Mouse (Mus musculus): Measurements from ENCODE around the gene Slc34a1.
"Not testable (repeated sequence)": the region's sequence is repeated elsewhere in the genome, so short reads cannot be mapped to it uniquely, and the experiment has no call there.

Gene Slc34a1

GRCm38 (mm10) chr13:55404853-55405782, 7.1 kb downstream of the Slc34a1 start:
- peak; percentile 62 for DNase-seq (ENCODE audit: low spot score)

- no peak for DNase-seq (ENCODE audit: low spot score)
These were observed 7.9 kb downstream of the Slc34a1 start for GRCm38 (mm10) chr13:55405783-55406390.

- DNase-seq (ENCODE audit: low spot score) = no peak
These were observed 9.4 kb downstream of the Slc34a1 start for GRCm38 (mm10) chr13:55407341-55407740.

- DNase-seq (ENCODE audit: low spot score) = no peak
These were observed 10.6 kb downstream of the Slc34a1 start for GRCm38 (mm10) chr13:55408546-55409120.

DNA sequence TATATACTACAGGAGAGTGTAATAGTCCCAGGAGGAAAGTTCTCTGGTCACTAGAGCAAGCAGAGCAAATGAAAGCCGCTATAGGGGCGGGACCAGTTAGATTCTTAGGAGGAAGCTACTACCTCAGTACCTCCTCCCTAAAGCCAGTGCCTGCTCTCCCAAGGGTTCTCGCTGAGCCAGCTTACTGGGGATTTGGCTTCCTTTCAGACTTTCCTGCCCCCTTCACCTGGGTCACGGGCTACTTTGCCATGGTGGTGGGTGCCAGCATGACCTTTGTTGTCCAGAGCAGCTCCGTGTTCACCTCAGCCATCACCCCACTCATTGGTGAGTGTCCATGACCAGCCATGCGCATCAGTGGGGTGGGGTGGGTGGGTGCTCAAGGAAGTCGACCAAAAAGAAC, 13.8 kb downstream of the Slc34a1 start:
- DNase-seq (ENCODE audit: low spot score) = no peak

DNA sequence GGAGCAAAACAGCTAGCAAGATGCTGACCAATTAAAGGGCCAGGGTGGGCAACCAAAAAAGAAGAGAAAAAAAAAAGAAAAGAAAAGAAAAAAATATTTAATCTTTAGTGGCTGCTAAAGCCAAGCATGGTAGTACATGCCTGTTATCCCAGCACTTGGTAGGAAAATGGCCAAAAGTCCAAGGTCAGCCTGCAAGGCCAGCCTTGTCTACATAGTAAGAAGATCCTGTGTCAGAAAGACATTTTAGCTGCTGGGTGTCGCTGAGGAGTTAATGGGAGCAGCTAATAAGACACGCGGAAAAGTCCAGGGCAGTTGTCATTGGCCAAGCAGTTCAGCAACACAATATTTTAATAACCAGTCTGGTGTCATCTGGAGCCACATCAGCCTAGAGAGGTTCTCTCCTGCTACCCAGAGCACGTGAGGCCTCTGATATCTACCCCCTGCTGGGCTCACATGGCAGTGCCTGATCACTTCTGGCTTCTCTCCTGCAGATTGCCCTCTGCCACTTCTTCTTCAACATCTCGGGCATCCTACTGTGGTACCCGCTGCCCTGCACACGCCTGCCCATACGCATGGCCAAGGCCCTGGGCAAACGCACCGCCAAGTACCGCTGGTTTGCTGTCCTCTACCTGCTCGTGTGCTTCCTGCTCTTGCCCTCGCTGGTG, 14.8 kb downstream of the Slc34a1 start:
- no peak for DNase-seq (ENCODE audit: low spot score)

DNA sequence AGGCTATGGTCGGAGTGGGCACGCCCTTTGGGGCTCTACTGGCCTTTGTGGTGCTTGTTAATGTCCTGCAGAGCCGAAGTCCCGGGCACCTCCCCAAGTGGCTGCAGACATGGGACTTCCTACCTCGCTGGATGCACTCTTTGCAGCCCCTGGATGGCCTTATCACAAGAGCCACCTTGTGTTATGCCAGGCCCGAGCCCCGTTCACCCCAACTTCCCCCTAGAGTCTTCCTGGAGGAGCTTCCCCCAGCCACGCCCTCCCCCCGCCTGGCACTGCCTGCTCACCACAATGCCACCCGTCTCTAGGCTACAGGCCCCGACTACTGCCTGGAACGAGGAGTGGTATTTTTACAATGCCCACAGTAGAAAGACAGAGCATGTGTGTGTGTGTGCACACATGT, 15.3 kb downstream of the Slc34a1 start:
- DNase-seq (ENCODE audit: low spot score) = no peak

- peak; percentile 64 for DNase-seq (ENCODE audit: low spot score)
These were observed 16.9 kb downstream of the Slc34a1 start, which contains the start of gene Pfn3 for GRCm38 (mm10) chr13:55414743-55415380. Gene Pfn3 (minus strand): TSS chr13:55415232.

- DNase-seq (ENCODE audit: low spot score) = peak; percentile 72
These were observed 20.0 kb downstream of the Slc34a1 start for GRCm38 (mm10) chr13:55418004-55418403.

DNA sequence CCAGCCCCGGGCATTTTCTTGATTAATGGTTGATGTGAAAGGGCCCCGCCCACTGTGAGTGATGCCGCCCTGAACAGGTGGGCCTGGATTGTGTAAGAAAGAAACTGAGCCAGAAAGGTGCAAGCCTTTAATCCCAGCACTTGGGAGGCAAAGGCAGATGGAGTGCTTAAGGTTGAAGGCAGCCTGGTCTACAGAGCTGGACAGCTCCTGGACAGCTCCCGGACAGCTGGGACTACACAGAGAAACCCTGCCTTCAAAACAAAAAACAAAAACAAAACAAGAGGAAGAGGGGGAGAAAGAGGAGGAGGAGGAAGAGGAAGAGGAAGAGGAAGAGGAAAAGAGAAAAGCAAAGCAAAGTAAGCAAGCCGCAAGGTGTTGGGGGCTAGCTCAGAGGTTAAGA, 21.2 kb downstream of the Slc34a1 start:
- DNase-seq (ENCODE audit: low spot score) = no peak

DNA sequence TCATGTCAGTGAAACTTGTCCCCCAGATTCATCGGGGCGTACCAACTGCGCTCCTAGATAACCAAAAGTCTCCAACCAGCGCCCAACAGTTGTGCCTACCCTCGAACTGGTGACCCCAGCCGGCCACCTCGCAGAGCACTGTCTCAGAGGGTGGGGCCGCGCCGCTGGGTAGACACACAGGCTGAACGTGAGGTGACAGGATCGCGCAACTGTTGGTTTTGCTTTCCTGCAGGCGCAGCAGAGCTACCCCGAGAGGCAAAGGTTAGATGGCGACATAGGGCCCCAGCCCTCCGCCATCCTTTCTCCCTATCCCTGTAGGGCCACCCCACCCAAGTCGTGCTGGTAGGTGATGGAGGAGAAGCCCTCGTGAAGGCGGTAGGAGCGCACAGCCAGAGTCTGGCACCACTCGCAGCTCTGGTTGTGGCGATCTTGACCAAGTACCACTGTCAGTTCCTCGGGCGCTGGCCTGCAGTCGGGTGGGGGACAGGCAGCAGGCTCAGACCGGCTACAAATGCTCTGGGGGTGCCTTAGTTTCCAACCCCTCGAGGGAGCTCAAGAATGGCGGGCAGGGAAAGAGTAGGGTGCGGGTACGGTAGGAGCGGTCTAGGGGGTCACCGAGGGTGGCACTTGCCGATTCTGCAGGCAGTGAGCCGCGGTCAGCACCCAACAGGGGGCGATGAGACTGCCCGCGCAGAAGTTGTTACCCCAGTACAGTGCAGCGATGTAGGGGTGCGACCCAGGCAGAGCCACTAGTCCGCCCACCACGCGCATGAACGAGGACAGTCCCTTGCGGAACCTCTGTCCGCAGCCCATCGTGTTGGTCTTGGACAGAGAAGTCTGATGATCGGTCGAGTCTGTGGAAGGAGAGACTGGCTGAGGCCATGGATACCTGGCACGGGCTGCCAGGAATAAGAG, 22.3 kb downstream of the Slc34a1 start:
- no peak for DNase-seq (ENCODE audit: low spot score)

- DNase-seq (ENCODE audit: low spot score) = peak; percentile 35
These were observed 23.2 kb downstream of the Slc34a1 start for GRCm38 (mm10) chr13:55420933-55421800.

GRCm38 (mm10) chr13:55426613-55427012, 28.6 kb downstream of the Slc34a1 start, which contains the start of gene F12:
Gene F12 (minus strand): TSS chr13:55426793.
- no peak for DNase-seq (ENCODE audit: low spot score)

DNA sequence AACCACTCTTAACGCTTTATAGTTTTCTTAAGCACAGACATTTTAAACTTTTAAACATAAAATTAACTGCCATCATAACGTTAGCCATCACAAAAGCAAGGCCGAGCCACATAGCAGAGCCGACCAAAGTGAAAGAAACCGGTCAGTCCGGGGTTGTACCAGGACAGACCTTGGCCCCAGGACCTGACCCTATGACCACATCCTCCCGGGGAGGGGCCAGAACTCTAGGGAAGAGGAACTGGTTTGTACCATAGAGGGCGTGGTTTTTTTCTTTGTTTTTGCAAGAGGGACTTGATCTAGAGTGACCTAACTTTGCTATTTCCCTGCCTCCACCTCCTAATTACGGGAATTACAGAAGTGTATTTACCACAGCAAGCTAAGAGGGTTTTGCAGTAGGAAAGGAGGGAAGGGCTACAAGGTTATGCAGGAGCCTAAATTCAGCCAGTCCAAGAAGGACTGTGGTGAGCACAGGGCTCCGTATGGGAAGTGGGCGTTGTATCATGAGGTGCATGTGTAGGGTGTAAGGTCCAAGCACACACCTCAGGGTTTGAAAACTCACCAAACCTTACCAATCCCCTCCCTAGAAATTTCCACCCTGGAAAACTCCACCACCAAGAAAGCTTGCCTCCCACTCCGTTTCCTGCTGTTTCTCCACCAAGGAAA, 31.4 kb downstream of the Slc34a1 start:
- no peak for DNase-seq (ENCODE audit: low spot score)

DNA sequence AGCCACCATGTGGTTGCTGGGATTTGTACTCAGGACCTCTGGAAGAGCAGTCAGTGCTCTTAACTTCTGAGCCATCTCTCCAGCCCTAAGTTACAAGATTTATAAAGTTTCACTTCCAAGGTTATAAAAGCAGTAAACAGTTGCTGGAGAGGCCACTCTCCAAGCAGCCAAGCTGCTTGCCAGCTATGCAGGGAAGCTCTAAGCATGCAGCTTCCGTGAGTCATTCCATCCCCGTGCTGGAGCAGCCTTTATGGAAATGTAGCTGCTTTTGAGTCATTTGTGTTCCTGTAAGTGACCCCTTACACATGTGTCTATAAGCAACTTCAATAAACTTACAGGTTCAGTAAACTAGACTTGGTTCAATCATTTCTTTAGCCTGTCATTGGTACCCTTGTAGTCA, 32.6 kb downstream of the Slc34a1 start:
- no peak for DNase-seq (ENCODE audit: low spot score)

DNA sequence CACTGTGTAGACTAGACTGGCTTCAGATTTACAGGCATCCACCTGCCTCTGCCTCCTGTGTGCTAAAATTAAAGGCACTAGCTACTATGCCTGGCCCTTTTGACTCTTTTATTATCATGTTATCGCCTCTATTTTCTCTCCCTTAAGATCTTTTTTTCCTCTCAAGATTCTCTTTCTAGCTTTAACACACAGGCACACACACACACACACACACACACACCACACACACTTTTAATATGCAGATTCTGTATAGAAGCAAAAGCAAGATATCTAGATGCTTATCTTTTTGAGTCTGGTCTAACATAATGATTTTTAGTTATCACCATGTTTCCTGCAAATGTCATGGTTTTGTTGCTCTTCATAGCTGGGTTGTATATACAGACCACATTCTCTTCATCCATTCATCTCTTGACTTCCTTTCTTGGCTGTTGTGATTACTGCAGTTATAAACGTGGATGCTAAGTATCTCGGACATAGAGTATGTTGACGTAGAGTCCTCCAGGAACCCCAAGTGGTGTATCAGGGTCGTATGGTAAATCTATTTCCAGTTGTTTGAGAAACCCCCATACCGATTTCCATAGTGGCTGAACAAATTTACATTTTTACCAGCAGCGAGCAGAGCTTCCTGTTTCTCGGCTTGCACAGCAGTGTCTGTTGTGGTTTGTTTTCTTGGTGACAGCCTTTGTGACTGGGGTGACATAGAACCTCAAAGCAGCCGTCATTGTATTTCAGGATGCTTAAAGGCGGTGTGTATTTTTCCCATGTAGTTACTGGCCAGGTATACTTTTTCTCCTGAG, 34.1 kb downstream of the Slc34a1 start:
- no peak for DNase-seq (ENCODE audit: low spot score)

DNA sequence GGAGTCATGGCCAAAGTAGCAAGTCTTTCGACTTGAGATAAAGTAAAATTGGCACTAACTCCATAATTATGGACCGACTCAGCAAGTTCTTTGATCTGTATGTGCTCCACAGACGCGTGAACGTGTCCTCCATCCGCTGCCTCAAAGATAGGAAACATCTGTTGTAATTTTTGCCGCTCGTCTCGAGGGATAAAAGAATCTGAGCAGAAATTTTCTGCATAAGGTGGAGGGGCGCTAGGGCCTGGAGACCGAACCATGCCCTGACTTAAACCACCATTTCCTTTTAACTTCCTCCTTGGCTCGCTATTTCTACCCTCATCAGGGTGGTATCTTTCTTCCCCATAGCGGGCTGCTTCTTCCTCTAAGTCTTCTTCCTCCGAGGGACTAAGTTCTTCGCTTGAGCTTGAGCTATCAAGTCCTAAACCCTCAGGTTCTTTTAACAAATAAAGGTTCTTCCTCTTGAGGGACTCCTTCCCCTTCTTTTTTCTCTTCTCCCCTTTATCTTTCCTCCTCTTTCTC, 39.2 kb downstream of the Slc34a1 start:
- not testable (repeated sequence) for DNase-seq (ENCODE audit: low spot score)

DNA sequence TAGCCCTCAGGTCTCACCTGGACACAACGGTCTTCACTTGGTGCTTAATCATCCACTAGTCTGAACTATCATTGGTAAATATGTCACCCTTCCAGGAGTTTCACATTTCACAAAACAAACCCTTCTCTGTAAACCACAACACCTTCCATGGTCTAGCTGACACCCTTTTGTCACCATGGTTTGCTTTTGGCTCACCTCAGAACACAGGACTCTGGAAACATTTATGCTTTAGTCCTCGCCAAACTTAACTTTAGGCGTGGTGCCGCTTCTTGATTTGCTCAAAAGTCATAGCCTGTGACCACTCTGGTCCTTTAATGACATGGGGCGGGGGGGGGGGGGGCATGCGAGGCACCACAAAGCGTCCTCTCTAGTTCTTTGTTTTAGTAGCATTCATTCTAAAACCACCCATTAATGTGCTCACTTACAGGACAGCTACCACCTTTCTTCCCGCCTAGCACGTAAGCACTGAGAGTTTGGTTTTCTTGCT, 45.9 kb downstream of the Slc34a1 start:
- DNase-seq (ENCODE audit: low spot score) = no peak
